Mouse (Mus musculus): ENCODE measurements around the gene Tdrd1. TPM values are rescaled to one million over a fixed set of nuclear protein-coding genes. Genes with fewer than 3 reads are reported as not detected.

Gene Tdrd1
- polyA plus RNA-seq, 1 experiment from 2014 or later: 0.39 TPM

- no peak for ATAC-seq
- Histone ChIP-seq H3K27ac (ENCODE audit: low read depth, low read length) (no peak overlapping the region), H3K9ac (ENCODE audit: low read length) (no peak overlapping the region), H3K36me3 (ENCODE audit: control insufficient read depth, insufficient read depth, low read length) (no peaks in the 10 kb centered on the region), H3K4me3 (ENCODE audit: low read depth, low read length) (no peak overlapping the region), H3K9me3 (replicated peaks; ENCODE audit: control insufficient read depth, low read length) (no peaks in the 10 kb centered on the region), H3K27me3 (replicated peaks; ENCODE audit: control insufficient read depth, insufficient read depth, low read length) (no peaks in the 10 kb centered on the region), H3K4me2 (ENCODE audit: low read length) (no peak overlapping the region), H3K4me1 (ENCODE audit: control insufficient read depth, insufficient read depth, low read length) (no peaks in the 10 kb centered on the region)
- no peak for DNase-seq (ENCODE audit: low spot score)
- WGBS: 85% methylated on average over 12 of the region's 12 CpGs
These were observed 17.0 kb downstream of the Tdrd1 start for GRCm38 (mm10) chr19:56842974-56843373.

DNA sequence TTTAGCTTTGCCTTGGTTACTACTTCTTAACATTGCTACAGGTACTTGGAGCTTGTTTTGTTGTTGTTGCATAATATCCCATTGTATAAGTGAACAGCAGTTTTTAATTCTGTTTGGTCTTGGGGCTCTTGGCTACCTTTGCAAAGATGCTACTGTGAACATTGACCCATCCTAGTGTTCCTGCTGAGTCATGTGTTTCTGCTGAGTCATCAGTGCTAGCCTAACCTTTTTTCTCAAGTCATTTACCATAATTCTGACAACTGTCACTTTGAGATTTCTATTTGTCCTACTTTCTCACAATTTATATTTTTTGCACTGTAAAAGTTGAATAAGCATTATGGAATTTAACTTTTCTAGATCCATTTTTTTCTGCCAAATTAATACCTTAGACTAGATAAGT, 26.6 kb downstream of the Tdrd1 start:
- H3K27me3 ChIP-seq (replicated peaks; ENCODE audit: control insufficient read depth, insufficient read depth, low read length): no peaks in the 10 kb centered on the region
- ATAC-seq (no peak), DNase-seq (ENCODE audit: low spot score) (no peak)
- H3K4me1 ChIP-seq (ENCODE audit: control insufficient read depth, insufficient read depth, low read length): no peaks in the 10 kb centered on the region
- H3K4me3 ChIP-seq (ENCODE audit: low read depth, low read length): no peak overlapping the region
- H3K4me2 ChIP-seq (ENCODE audit: low read length): no peak overlapping the region
- H3K36me3 ChIP-seq (ENCODE audit: control insufficient read depth, insufficient read depth, low read length): no peaks in the 10 kb centered on the region
- no peak overlapping the region for H3K9ac ChIP-seq (ENCODE audit: low read length)
- H3K27ac ChIP-seq (ENCODE audit: low read depth, low read length): no peak overlapping the region
- no peaks in the 10 kb centered on the region for H3K9me3 ChIP-seq (replicated peaks; ENCODE audit: control insufficient read depth, low read length)

DNA sequence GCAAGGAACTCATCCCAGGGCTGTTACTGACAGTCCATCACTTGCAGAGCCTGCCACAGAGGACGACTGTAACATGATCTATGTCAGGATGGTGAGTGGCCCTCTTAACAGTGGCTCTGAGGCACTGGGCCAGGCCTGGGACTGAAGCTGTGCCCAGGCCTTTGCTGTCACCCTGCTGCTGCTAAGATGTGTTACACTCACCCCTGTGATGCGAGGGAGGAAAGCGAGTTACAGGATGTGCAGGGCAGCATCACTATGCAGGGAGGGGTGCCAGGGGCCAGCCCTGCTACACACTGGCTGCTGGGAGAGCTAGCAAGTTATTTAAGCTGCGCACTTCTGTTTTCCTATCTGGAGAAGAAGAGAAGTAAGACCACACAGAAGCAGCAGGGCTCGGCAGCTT, 30.4 kb downstream of the Tdrd1 start:
- H3K4me2 ChIP-seq (ENCODE audit: low read length): no peak overlapping the region
- ATAC-seq: no peak
- DNase-seq (ENCODE audit: low spot score): no peak
- H3K4me1 ChIP-seq (ENCODE audit: control insufficient read depth, insufficient read depth, low read length): no peaks in the 10 kb centered on the region
- no peak overlapping the region for H3K4me3 ChIP-seq (ENCODE audit: low read depth, low read length)
- H3K36me3 ChIP-seq (ENCODE audit: control insufficient read depth, insufficient read depth, low read length): no peaks in the 10 kb centered on the region
- H3K27ac ChIP-seq (ENCODE audit: low read depth, low read length): no peak overlapping the region
- no peak overlapping the region for H3K9ac ChIP-seq (ENCODE audit: low read length)
- H3K27me3 ChIP-seq (replicated peaks; ENCODE audit: control insufficient read depth, insufficient read depth, low read length): no peaks in the 10 kb centered on the region
- H3K9me3 ChIP-seq (replicated peaks; ENCODE audit: control insufficient read depth, low read length): no peaks in the 10 kb centered on the region
- WGBS: 63% methylated on average over 5 of the region's 5 CpGs

DNA sequence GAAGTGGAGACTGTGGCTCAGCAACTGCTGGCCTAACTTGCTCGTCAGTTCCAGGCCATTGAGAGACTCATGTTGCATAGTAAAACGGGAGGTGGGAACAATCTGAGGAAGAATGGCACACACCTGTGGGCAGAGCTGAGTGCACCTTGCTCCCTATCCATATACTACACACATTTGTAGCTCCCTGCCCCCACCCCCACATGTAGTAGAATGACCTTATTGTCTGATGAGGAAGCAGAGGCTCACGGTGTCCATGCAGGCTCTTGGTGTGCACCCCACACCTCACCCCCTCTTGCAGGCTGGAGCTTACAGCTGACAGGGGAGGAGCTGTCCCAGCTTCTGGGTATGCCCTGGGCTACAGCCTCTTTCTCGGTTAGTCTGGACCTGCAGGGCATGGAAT, 41.7 kb downstream of the Tdrd1 start:
- no peaks in the 10 kb centered on the region for H3K9me3 ChIP-seq (replicated peaks; ENCODE audit: control insufficient read depth, low read length)
- ATAC-seq: no peak

GRCm38 (mm10) chr19:56873816-56874600, 48.0 kb downstream of the Tdrd1 start, which contains the start of gene Vwa2:
Vwa2 (plus strand) TSS chr19:56874249.
- no peak within 1 kb of the TSS for H3K27ac ChIP-seq (ENCODE audit: low read depth, low read length)
- DNase-seq (ENCODE audit: low spot score): peak; percentile 49
- peak within 1 kb of the TSS; percentile 49 for H3K4me3 ChIP-seq (ENCODE audit: low read depth, low read length)
- H3K27me3 ChIP-seq (replicated peaks; ENCODE audit: control insufficient read depth, insufficient read depth, low read length): peaks cover 35% of the 10 kb centered on the region
- ATAC-seq: peak; percentile 44; the same call in 1 of the 2 replicates
- peaks cover 3% of the 10 kb centered on the region for H3K4me1 ChIP-seq (ENCODE audit: control insufficient read depth, insufficient read depth, low read length)
- no peaks in the 10 kb centered on the region for H3K9me3 ChIP-seq (replicated peaks; ENCODE audit: control insufficient read depth, low read length)
- peak within 1 kb of the TSS; percentile 54; the same call in 1 of the 2 replicates for H3K9ac ChIP-seq (ENCODE audit: low read length)
- WGBS: 3% methylated on average over 58 of the region's 71 CpGs
- no peaks in the 10 kb centered on the region for H3K36me3 ChIP-seq (ENCODE audit: control insufficient read depth, insufficient read depth, low read length)
- peak within 1 kb of the TSS; percentile 98 for H3K4me2 ChIP-seq (ENCODE audit: low read length)

More for the DNA sequence above, 41.7 kb downstream of the Tdrd1 start:
- no peak for DNase-seq (ENCODE audit: low spot score)
- no peak overlapping the region for H3K27ac ChIP-seq (ENCODE audit: low read depth, low read length)
- H3K36me3 ChIP-seq (ENCODE audit: control insufficient read depth, insufficient read depth, low read length): no peaks in the 10 kb centered on the region
- 65% methylated on average over 4 of the region's 4 CpGs for WGBS
- no peaks in the 10 kb centered on the region for H3K4me1 ChIP-seq (ENCODE audit: control insufficient read depth, insufficient read depth, low read length)
- peaks cover 4% of the 10 kb centered on the region; the same call in 1 of the 2 replicates for H3K27me3 ChIP-seq (replicated peaks; ENCODE audit: control insufficient read depth, insufficient read depth, low read length)
- no peak overlapping the region for H3K4me2 ChIP-seq (ENCODE audit: low read length)
- no peak overlapping the region for H3K4me3 ChIP-seq (ENCODE audit: low read depth, low read length)
- no peak overlapping the region for H3K9ac ChIP-seq (ENCODE audit: low read length)

- 8% methylated on average over 30 of the region's 30 CpGs for WGBS
- Histone ChIP-seq H3K4me2 (ENCODE audit: low read length) (peak overlapping the region; percentile 98), H3K4me1 (ENCODE audit: control insufficient read depth, insufficient read depth, low read length) (peaks cover 3% of the 10 kb centered on the region), H3K36me3 (ENCODE audit: control insufficient read depth, insufficient read depth, low read length) (no peaks in the 10 kb centered on the region), H3K9ac (ENCODE audit: low read length) (peak overlapping the region; percentile 54; the same call in 1 of the 2 replicates), H3K4me3 (ENCODE audit: low read depth, low read length) (peak overlapping the region; percentile 49), H3K27me3 (replicated peaks; ENCODE audit: control insufficient read depth, insufficient read depth, low read length) (peaks cover 35% of the 10 kb centered on the region), H3K9me3 (replicated peaks; ENCODE audit: control insufficient read depth, low read length) (no peaks in the 10 kb centered on the region), H3K27ac (ENCODE audit: low read depth, low read length) (no peak overlapping the region)
- peak; percentile 11 for DNase-seq (ENCODE audit: low spot score)
- peak; percentile 26; the same call in 1 of the 2 replicates for ATAC-seq
These were observed 48.7 kb downstream of the Tdrd1 start for GRCm38 (mm10) chr19:56874601-56875315.

DNA sequence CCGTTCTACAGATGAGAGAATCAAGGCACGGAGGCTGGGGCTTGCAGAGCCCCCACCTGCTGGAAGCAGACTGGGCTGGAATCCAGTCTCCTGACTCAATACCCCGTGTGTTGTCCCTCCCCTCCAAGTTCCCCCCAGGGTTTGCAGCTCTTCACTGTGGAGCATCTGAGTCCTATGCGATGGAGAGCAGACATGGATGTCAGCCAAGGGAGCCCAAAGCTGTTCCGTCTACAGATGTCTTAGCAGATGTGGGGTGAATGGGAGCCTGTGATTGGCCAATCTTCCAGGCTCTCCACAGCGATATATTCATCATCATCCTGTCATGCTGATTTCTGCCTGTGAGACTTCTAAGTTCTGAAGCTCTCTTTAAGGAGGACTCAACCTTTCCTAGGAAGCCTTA, 51.4 kb downstream of the Tdrd1 start:
- Histone ChIP-seq H3K9me3 (replicated peaks; ENCODE audit: control insufficient read depth, low read length) (no peaks in the 10 kb centered on the region), H3K4me3 (ENCODE audit: low read depth, low read length) (no peak overlapping the region), H3K36me3 (ENCODE audit: control insufficient read depth, insufficient read depth, low read length) (no peaks in the 10 kb centered on the region), H3K9ac (ENCODE audit: low read length) (no peak overlapping the region), H3K27me3 (replicated peaks; ENCODE audit: control insufficient read depth, insufficient read depth, low read length) (peaks cover 35% of the 10 kb centered on the region), H3K27ac (ENCODE audit: low read depth, low read length) (no peak overlapping the region), H3K4me1 (ENCODE audit: control insufficient read depth, insufficient read depth, low read length) (peaks cover 3% of the 10 kb centered on the region), H3K4me2 (ENCODE audit: low read length) (no peak overlapping the region)
- peak; percentile 37 for DNase-seq (ENCODE audit: low spot score)
- ATAC-seq: peak; percentile 46; the same call in 1 of the 2 replicates
- WGBS: 69% methylated on average over 6 of the region's 6 CpGs

- no peak overlapping the region for H3K4me3 ChIP-seq (ENCODE audit: low read depth, low read length)
- DNase-seq (ENCODE audit: low spot score) (no peak), ATAC-seq (no peak)
- no peak overlapping the region for H3K9ac ChIP-seq (ENCODE audit: low read length)
- whole genome bisulfite sequencing: 84% methylated on average over 10 of the region's 10 CpGs
- H3K4me2 ChIP-seq (ENCODE audit: low read length): no peak overlapping the region
- no peak overlapping the region for H3K27ac ChIP-seq (ENCODE audit: low read depth, low read length)
- H3K27me3 ChIP-seq (replicated peaks; ENCODE audit: control insufficient read depth, insufficient read depth, low read length): no peaks in the 10 kb centered on the region
- H3K36me3 ChIP-seq (ENCODE audit: control insufficient read depth, insufficient read depth, low read length): no peaks in the 10 kb centered on the region
- no peaks in the 10 kb centered on the region for H3K4me1 ChIP-seq (ENCODE audit: control insufficient read depth, insufficient read depth, low read length)
- no peaks in the 10 kb centered on the region for H3K9me3 ChIP-seq (replicated peaks; ENCODE audit: control insufficient read depth, low read length)
These were observed 61.9 kb downstream of the Tdrd1 start for GRCm38 (mm10) chr19:56887879-56888278.

DNA sequence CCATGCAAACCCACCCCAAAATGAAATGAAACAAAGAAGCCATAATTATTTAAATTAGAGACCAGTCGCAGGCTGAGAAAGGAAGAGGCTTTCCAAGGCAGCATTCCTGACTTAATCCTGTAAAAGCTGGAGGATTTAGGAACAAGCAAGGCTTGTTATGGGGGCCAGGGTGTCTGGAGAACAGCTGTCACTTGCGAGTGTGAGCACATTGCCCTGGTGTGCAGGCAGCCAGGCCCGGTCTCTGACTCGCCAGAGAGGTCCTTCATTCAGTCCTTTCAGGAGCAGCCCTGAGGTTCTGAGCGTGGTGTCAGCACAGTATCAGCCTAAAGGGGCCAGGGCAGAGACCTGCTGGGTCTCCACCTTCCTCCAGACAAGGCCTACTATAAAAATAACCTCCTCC, 62.6 kb downstream of the Tdrd1 start:
- no peak overlapping the region for H3K9ac ChIP-seq (ENCODE audit: low read length)
- H3K4me3 ChIP-seq (ENCODE audit: low read depth, low read length): no peak overlapping the region
- H3K36me3 ChIP-seq (ENCODE audit: control insufficient read depth, insufficient read depth, low read length): no peaks in the 10 kb centered on the region
- no peaks in the 10 kb centered on the region for H3K4me1 ChIP-seq (ENCODE audit: control insufficient read depth, insufficient read depth, low read length)
- 38% methylated on average over 5 of the region's 5 CpGs for WGBS
- no peak for ATAC-seq
- DNase-seq (ENCODE audit: low spot score): peak; percentile 6
- H3K4me2 ChIP-seq (ENCODE audit: low read length): no peak overlapping the region
- H3K27me3 ChIP-seq (replicated peaks; ENCODE audit: control insufficient read depth, insufficient read depth, low read length): no peaks in the 10 kb centered on the region
- H3K27ac ChIP-seq (ENCODE audit: low read depth, low read length): no peak overlapping the region
- H3K9me3 ChIP-seq (replicated peaks; ENCODE audit: control insufficient read depth, low read length): no peaks in the 10 kb centered on the region
